Mouse (Mus musculus): ENCODE results near the gene Gna13. TPM values are rescaled to one million over a fixed set of nuclear protein-coding genes. Genes with fewer than 3 reads are reported as not detected.

The Gna13 gene
- polyA plus RNA-seq, 1 experiment, result 41.3 TPM

DNA sequence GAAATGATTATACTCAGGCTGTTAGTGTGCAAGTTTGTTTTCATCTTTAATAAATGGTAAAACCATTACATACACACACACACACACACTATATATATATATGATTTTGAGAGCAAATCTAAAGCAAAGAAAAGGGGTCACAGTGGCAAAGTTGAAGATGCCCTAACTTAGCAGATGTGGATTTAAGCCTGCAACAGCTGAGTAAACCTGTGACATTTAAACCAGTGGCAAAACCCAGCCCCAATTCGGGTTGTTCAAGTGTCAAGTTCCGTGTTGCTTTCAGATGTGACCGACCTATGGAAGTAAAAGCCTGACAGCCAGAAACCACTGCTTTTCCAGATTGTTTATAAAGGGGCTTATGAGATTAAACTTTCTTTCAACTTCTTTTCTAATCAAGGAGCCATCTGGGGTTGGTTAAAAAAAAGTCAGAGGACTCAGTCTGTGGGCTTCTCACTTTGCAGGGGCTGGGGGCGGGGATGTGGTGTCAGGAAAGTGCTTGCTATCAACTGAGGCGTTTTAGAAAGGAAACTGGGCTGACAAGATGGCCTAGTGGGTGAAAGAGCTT is 79.6 kb downstream of the Gna13 start:
- Histone ChIP-seq H3K27ac (ENCODE audit: insufficient read depth, low read length) (no peak overlapping the region), H3K4me1 (ENCODE audit: control insufficient read depth, insufficient read depth, low read length) (no peaks in the 10 kb centered on the region), H3K4me3 (ENCODE audit: insufficient read depth, low read length) (no peak overlapping the region)
- TF ChIP-seq POLR2A (IDR thresholded peaks at IDR 0.05; ENCODE audit: low read depth, low read length) (no peak), CTCF (IDR thresholded peaks at IDR 0.05; ENCODE audit: borderline replicate concordance, insufficient read depth, low read length) (no peak)

GRCm38 (mm10) chr11:109443468-109444263 is 81.0 kb downstream of the Gna13 start:
- TF ChIP-seq POLR2A (IDR thresholded peaks at IDR 0.05; ENCODE audit: low read depth, low read length) (no peak), CTCF (IDR thresholded peaks at IDR 0.05; ENCODE audit: borderline replicate concordance, insufficient read depth, low read length) (no peak)
- H3K4me1 ChIP-seq (ENCODE audit: control insufficient read depth, insufficient read depth, low read length), result no peaks in the 10 kb centered on the region
- no peak overlapping the region for H3K27ac ChIP-seq (ENCODE audit: insufficient read depth, low read length)
- H3K4me3 ChIP-seq (ENCODE audit: insufficient read depth, low read length), result no peak overlapping the region

GRCm38 (mm10) chr11:109444600-109444999 is 82.0 kb downstream of the Gna13 start:
- H3K27ac ChIP-seq (ENCODE audit: insufficient read depth, low read length), result no peak overlapping the region
- TF ChIP-seq CTCF (IDR thresholded peaks at IDR 0.05; ENCODE audit: borderline replicate concordance, insufficient read depth, low read length), result peak; percentile 32; the same call in 1 of the 2 replicates
- no peak for TF ChIP-seq POLR2A (IDR thresholded peaks at IDR 0.05; ENCODE audit: low read depth, low read length)
- H3K4me3 ChIP-seq (ENCODE audit: insufficient read depth, low read length), result no peak overlapping the region
- H3K4me1 ChIP-seq (ENCODE audit: control insufficient read depth, insufficient read depth, low read length), result no peaks in the 10 kb centered on the region

DNA sequence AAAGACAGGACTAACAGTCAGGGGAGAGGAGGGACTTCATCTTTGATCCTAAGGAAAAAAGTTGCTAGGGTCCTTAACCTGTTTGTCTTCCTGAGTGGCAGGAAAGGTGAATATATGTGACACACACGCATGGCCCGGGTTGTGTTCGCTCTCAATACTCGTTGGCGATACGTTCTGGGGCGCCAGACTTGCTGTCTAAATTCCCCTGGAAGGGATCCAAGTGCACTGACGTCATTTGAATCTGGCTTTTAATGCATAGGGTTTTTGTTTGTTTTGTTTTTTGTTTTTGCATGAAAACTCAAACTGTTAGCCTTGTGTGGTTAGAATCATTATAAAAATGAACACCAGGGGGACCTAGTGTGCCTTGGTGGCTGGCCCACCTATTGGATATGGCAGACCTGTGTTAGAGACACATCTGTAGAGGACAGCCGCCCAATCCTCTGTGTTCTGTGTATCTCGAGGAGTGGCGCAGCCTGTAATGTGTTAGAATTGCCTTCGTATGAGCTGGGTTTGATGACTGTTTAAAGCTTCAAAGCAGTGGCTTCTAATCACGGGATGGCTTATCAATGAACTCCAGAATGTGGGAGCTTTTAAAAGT is 82.9 kb downstream of the Gna13 start:
- no peaks in the 10 kb centered on the region for H3K4me1 ChIP-seq (ENCODE audit: control insufficient read depth, insufficient read depth, low read length)
- H3K27ac ChIP-seq (ENCODE audit: insufficient read depth, low read length), result no peak overlapping the region
- H3K4me3 ChIP-seq (ENCODE audit: insufficient read depth, low read length), result no peak overlapping the region
- TF ChIP-seq CTCF (IDR thresholded peaks at IDR 0.05; ENCODE audit: borderline replicate concordance, insufficient read depth, low read length) (peak; percentile 37; the same call in 1 of the 2 replicates), POLR2A (IDR thresholded peaks at IDR 0.05; ENCODE audit: low read depth, low read length) (no peak)

Other genes starting within 250 kb of the Gna13 start
- not detected in 2 replicates for gene E030025P04Rik, start 218.5 kb upstream of the Gna13 start, polyA plus RNA-seq (2011; ENCODE audit: insufficient read length, low read depth, missing spikeins)
- gene Rgs9, start 64.7 kb upstream of the Gna13 start, polyA plus RNA-seq (2011; ENCODE audit: insufficient read length, low read depth, missing spikeins), result 0.13 and 0.33 TPM in 2 replicates
- gene 9930022D16Rik, start 51.1 kb downstream of the Gna13 start, polyA plus RNA-seq (2011; ENCODE audit: insufficient read length, low read depth, missing spikeins), result not detected in 2 replicates
- gene Amz2, start 63.1 kb downstream of the Gna13 start, polyA plus RNA-seq (2011; ENCODE audit: insufficient read length, low read depth, missing spikeins), result 58.5 and 82.9 TPM in 2 replicates
- gene Arsg, start 110.5 kb downstream of the Gna13 start, polyA plus RNA-seq (2011; ENCODE audit: insufficient read length, low read depth, missing spikeins), result 2.7 and 3.9 TPM in 2 replicates
- gene Slc16a6, start 110.8 kb downstream of the Gna13 start, polyA plus RNA-seq (2011; ENCODE audit: insufficient read length, low read depth, missing spikeins), result 1.0 and 3.0 TPM in 2 replicates
- 87.9 and 111 TPM in 2 replicates for gene Wipi1, start 249.1 kb downstream of the Gna13 start, polyA plus RNA-seq (2011; ENCODE audit: insufficient read length, low read depth, missing spikeins)